Mouse (Mus musculus) embryo, embryonic 10.5 days (tissue): ENCODE measurements around the gene Cym.

Experiments used
- DNase-seq: peaks from one replicate; pipeline ENCODE4 v3.0.0-alpha.2; 2015; ENCODE audit warnings: low spot score

Gene Cym

GRCm38 (mm10) chr3:107223230-107223629 is 1.7 kb upstream of the Cym start:
- DNase-seq: no peak

GRCm38 (mm10) chr3:107218572-107218971 is 3.0 kb downstream of the Cym start:
- no peak for DNase-seq

- DNase-seq: no peak
Observed at GRCm38 (mm10) chr3:107217101-107217480, 4.4 kb downstream of the Cym start.

GRCm38 (mm10) chr3:107216400-107217100 is 5.0 kb downstream of the Cym start:
- no peak for DNase-seq

GRCm38 (mm10) chr3:107214606-107215005 is 6.9 kb downstream of the Cym start:
- DNase-seq: no peak

GRCm38 (mm10) chr3:107207625-107208253 is 13.8 kb downstream of the Cym start:
- DNase-seq: peak; percentile 29

- DNase-seq: no peak
Observed at GRCm38 (mm10) chr3:107206490-107207150, 14.9 kb downstream of the Cym start.

GRCm38 (mm10) chr3:107205994-107206393 is 15.5 kb downstream of the Cym start:
- peak; percentile 84 for DNase-seq

GRCm38 (mm10) chr3:107205170-107205569 is 16.4 kb downstream of the Cym start:
- DNase-seq: no peak

- no peak for DNase-seq
Observed at GRCm38 (mm10) chr3:107204413-107204812, 17.1 kb downstream of the Cym start.

- no peak for DNase-seq
Observed at GRCm38 (mm10) chr3:107201310-107202180, 20.0 kb downstream of the Cym start.

GRCm38 (mm10) chr3:107188226-107188899 is 33.2 kb downstream of the Cym start:
- DNase-seq: peak; percentile 58

GRCm38 (mm10) chr3:107187022-107187421 is 34.5 kb downstream of the Cym start:
- DNase-seq: no peak

- DNase-seq: no peak
Observed at GRCm38 (mm10) chr3:107185597-107185996, 35.9 kb downstream of the Cym start.

- no peak for DNase-seq
Observed at GRCm38 (mm10) chr3:107183178-107183577, 38.4 kb downstream of the Cym start.

- DNase-seq: no peak
Observed at GRCm38 (mm10) chr3:107182756-107183155, 38.8 kb downstream of the Cym start, which contains the start of gene Kcna10. Gene Kcna10 (plus strand): TSS chr3:107183056.

- DNase-seq: no peak
Observed at GRCm38 (mm10) chr3:107180860-107181259, 40.7 kb downstream of the Cym start.

- peak; percentile 5 for DNase-seq
Observed at GRCm38 (mm10) chr3:107176501-107176900, 45.0 kb downstream of the Cym start.

GRCm38 (mm10) chr3:107175486-107175885 is 46.0 kb downstream of the Cym start:
- no peak for DNase-seq

- no peak for DNase-seq
Observed at GRCm38 (mm10) chr3:107172556-107172955, 49.0 kb downstream of the Cym start.

- DNase-seq: peak; percentile 43
Observed at GRCm38 (mm10) chr3:107171964-107172363, 49.6 kb downstream of the Cym start.

- DNase-seq: no peak
Observed at GRCm38 (mm10) chr3:107169552-107169951, 52.0 kb downstream of the Cym start.
